In genomic region chr6:117566786-117567185, GRCm38 (mm10) we compare ENCODE assay signal across 13 mouse cellular contexts.
"Had no signal": no experiment of that assay in that cellular context is flagged by ENCODE, and none has a peak within 500 bp of the region (broad histone marks: within the 10 kb centered on the region; RNA-seq: fewer than 3 reads in every experiment).

No protein-coding gene starts in this region.

- H3K27ac ChIP-seq: limb, embryonic 15.5 days; liver, embryonic 12.5 days; midbrain, embryonic 15.5 days; neural tube, embryonic 12.5 days had no signal

- H3K4me2 ChIP-seq: limb, embryonic 15.5 days; liver, embryonic 12.5 days; midbrain, embryonic 11.5 days; midbrain, embryonic 15.5 days; neural tube, embryonic 12.5 days had no signal

- H3K36me3 ChIP-seq: limb, embryonic 15.5 days; liver, embryonic 12.5 days; midbrain, embryonic 15.5 days; neural tube, embryonic 12.5 days had no signal

- H3K9me3 ChIP-seq: limb, embryonic 15.5 days; liver, embryonic 12.5 days; midbrain, embryonic 15.5 days; neural tube, embryonic 12.5 days had no signal

- DNase-seq: kidney, postnatal 36 days; layer of hippocampus, adult 9-11 months; layer of hippocampus, postnatal 36 days; lung, postnatal 4 days; right cerebral cortex, postnatal 4 days; spleen, adult 18-20 months; thymus, adult 18-20 months; thymus, postnatal 14 days had no signal

- H3K4me1 ChIP-seq: liver, embryonic 12.5 days; neural tube, embryonic 12.5 days had no signal

- H3K9ac ChIP-seq: limb, embryonic 15.5 days; liver, embryonic 12.5 days; midbrain, embryonic 15.5 days; neural tube, embryonic 12.5 days had no signal

- H3K4me3 ChIP-seq: limb, embryonic 15.5 days; liver, embryonic 12.5 days; midbrain, embryonic 15.5 days; neural tube, embryonic 12.5 days had no signal

- H3K27me3 ChIP-seq: limb, embryonic 15.5 days; liver, embryonic 12.5 days; midbrain, embryonic 15.5 days; neural tube, embryonic 12.5 days had no signal

- ATAC-seq: liver, embryonic 12.5 days; midbrain, embryonic 15.5 days had no signal
